Comparison of ENCODE assay signal across 9 mouse cellular contexts in the genomic region with DNA sequence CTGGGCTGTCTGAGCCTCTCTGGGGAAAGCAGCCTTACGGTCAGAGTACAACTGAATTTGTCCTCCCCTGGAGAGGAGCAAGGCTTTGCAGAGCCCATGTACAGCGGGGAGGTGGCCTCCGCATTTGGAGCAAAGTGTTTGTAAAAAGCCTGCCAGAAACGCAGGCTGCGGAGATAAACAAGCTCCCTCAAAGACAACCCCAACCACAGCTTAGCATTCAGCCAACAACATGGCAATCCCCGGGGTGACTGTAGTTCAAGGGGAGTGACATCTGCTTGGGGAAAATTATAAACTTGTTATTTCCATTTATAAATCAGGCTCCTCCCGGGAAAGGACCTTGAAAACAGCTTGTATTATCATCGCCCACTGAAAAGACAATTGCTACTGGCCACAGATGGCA. TPM values are rescaled to one million over a fixed set of nuclear protein-coding genes. Genes with fewer than 3 reads are reported as not detected.
DNase-seq lines count a peak whose midpoint lies in the region; ATAC-seq lines count a peak whose summit lies in the region.
"Had no signal": no experiment of that assay in that cellular context is flagged by ENCODE, and none has a peak within 500 bp of the region (broad histone marks: within the 10 kb centered on the region; RNA-seq: fewer than 3 reads in every experiment).

No protein-coding gene starts in this region.

- H3K4me1 ChIP-seq in kidney, embryonic 14.5 days (ENCODE audit: control insufficient read depth, insufficient read depth, low read length), result peaks cover 38% of the 10 kb centered on the region
- H3K4me1 ChIP-seq in embryonic facial prominence, embryonic 10.5 days, result peaks cover 64% of the 10 kb centered on the region
- H3K4me1 ChIP-seq in midbrain, embryonic 12.5 days, result peaks cover 39% of the 10 kb centered on the region

- intact Hi-C loops in left cerebral cortex, postnatal 36 days (cut with DNase I), result no loop called here
- intact Hi-C loops in left cerebral cortex, postnatal 4 days (cut with DNase I), result no loop called here

- peak overlapping the region; percentile 25; the same call in 1 of the 2 replicates for H3K27ac ChIP-seq in kidney, embryonic 14.5 days (ENCODE audit: low read depth, low read length)
- peak overlapping the region; percentile 78 for H3K27ac ChIP-seq in embryonic facial prominence, embryonic 10.5 days (replicated peaks)
- H3K27ac ChIP-seq in midbrain, embryonic 12.5 days (replicated peaks), result peak overlapping the region; percentile 39

- no peaks in the 10 kb centered on the region for H3K36me3 ChIP-seq in kidney, embryonic 14.5 days (ENCODE audit: control insufficient read depth, insufficient read depth, low read length)
- no peaks in the 10 kb centered on the region for H3K36me3 ChIP-seq in embryonic facial prominence, embryonic 10.5 days (replicated peaks)
- no peaks in the 10 kb centered on the region for H3K36me3 ChIP-seq in midbrain, embryonic 12.5 days

- peak overlapping the region; percentile 8; the same call in 1 of the 2 replicates for H3K4me2 ChIP-seq in kidney, embryonic 14.5 days (replicated peaks; ENCODE audit: low read depth, low read length)
- no peak overlapping the region for H3K4me2 ChIP-seq in midbrain, embryonic 12.5 days (replicated peaks)

- peaks cover 3% of the 10 kb centered on the region for H3K27me3 ChIP-seq in kidney, embryonic 14.5 days (ENCODE audit: control insufficient read depth, insufficient read depth, low read length)
- H3K27me3 ChIP-seq in embryonic facial prominence, embryonic 10.5 days (replicated peaks; ENCODE audit: low read depth, poor library complexity, severe bottlenecking), result peaks cover 63% of the 10 kb centered on the region
- H3K27me3 ChIP-seq in midbrain, embryonic 12.5 days, result peaks cover 43% of the 10 kb centered on the region

- WGBS in kidney, embryonic 14.5 days, result 32% methylated on average over 8 of the region's 8 CpGs
- 33% methylated on average over 8 of the region's 8 CpGs for WGBS in embryonic facial prominence, embryonic 10.5 days
- WGBS in midbrain, embryonic 12.5 days, result 27% methylated on average over 8 of the region's 8 CpGs

- no peak overlapping the region for H3K4me3 ChIP-seq in kidney, embryonic 14.5 days (ENCODE audit: low read length)
- H3K4me3 ChIP-seq in embryonic facial prominence, embryonic 10.5 days, result no peak overlapping the region
- no peak overlapping the region for H3K4me3 ChIP-seq in midbrain, embryonic 12.5 days

- no peak for DNase-seq in kidney, adult 11 months
- DNase-seq in CD4-positive, CD25-positive, alpha-beta regulatory T cell, adult 2 months (ENCODE audit: low read depth, low spot score), result peak; percentile 72
- no peak for DNase-seq in embryonic facial prominence, embryonic 10.5 days (ENCODE audit: low spot score)
- DNase-seq in left cerebral cortex, postnatal 36 days (ENCODE audit: low spot score in 2 of 2), result no peak
- DNase-seq in layer of hippocampus, adult 11-12 months (ENCODE audit: low spot score), result no peak
- no peak for DNase-seq in left cerebral cortex, postnatal 4 days
- DNase-seq: gastrocnemius, postnatal 10 days had no signal

- no peak overlapping the region for H3K9ac ChIP-seq in kidney, embryonic 14.5 days (ENCODE audit: low read depth, low read length)
- H3K9ac ChIP-seq in midbrain, embryonic 12.5 days (replicated peaks), result no peak overlapping the region; the same call in 1 of the 2 replicates

- ATAC-seq in kidney, embryonic 14.5 days (ENCODE audit: low FRiP score, low TSS enrichment), result no peak
- no peak for ATAC-seq in midbrain, embryonic 12.5 days (ENCODE audit: low FRiP score, low read depth)

- no peaks in the 10 kb centered on the region for H3K9me3 ChIP-seq in kidney, embryonic 14.5 days (ENCODE audit: control insufficient read depth, low read length)
- no peaks in the 10 kb centered on the region for H3K9me3 ChIP-seq in embryonic facial prominence, embryonic 10.5 days
- H3K9me3 ChIP-seq in midbrain, embryonic 12.5 days, result no peaks in the 10 kb centered on the region

RNA-seq across cellular contexts. Expression of gene Cd247, which starts 49.1 kb away (rescaled TPM):
- polyA plus RNA-seq in kidney, embryonic 14.5 days (2014; fragmentation: Nextera tagmentation; extraction: Ambion mirVana), result 0.88 and 1.2 TPM in 2 replicates
- polyA plus RNA-seq in embryonic facial prominence, embryonic 10.5 days (2016; fragmentation: Nextera tagmentation; extraction: Ambion mirVana), result 1.6 and 1.7 TPM in 2 replicates
- polyA plus RNA-seq in midbrain, embryonic 12.5 days (2016; fragmentation: Nextera tagmentation; extraction: Ambion mirVana), result 1.2 and 1.7 TPM in 2 replicates
- under 1 TPM in 1 of 2 experiments, not detected in 1; 0.25 TPM for total RNA-seq in left cerebral cortex, postnatal 36 days (2021)
- under 1 TPM in 1 of 2 experiments, not detected in 1; 0.28 TPM for total RNA-seq in left cerebral cortex, postnatal 4 days (2021)

Comparison
In these comparisons a context has a peak if more than half of its experiments do, and no peak if none do; other contexts are left out.
1. H3K27ac ChIP-seq: peak in every context shown above with its lines; median percentile 78 in embryonic facial prominence, embryonic 10.5 days; 39 in midbrain, embryonic 12.5 days; 25 in kidney, embryonic 14.5 days.